Mouse (Mus musculus): Measurements from ENCODE around the gene Prss35. TPM values are rescaled to one million over a fixed set of nuclear protein-coding genes. Genes with fewer than 3 reads are reported as not detected.

Prss35 gene
- 14.3 and 16.4 TPM in 2 replicates for polyA plus RNA-seq (2015; fragmentation: Nextera tagmentation; extraction: Ambion mirVana)

DNA sequence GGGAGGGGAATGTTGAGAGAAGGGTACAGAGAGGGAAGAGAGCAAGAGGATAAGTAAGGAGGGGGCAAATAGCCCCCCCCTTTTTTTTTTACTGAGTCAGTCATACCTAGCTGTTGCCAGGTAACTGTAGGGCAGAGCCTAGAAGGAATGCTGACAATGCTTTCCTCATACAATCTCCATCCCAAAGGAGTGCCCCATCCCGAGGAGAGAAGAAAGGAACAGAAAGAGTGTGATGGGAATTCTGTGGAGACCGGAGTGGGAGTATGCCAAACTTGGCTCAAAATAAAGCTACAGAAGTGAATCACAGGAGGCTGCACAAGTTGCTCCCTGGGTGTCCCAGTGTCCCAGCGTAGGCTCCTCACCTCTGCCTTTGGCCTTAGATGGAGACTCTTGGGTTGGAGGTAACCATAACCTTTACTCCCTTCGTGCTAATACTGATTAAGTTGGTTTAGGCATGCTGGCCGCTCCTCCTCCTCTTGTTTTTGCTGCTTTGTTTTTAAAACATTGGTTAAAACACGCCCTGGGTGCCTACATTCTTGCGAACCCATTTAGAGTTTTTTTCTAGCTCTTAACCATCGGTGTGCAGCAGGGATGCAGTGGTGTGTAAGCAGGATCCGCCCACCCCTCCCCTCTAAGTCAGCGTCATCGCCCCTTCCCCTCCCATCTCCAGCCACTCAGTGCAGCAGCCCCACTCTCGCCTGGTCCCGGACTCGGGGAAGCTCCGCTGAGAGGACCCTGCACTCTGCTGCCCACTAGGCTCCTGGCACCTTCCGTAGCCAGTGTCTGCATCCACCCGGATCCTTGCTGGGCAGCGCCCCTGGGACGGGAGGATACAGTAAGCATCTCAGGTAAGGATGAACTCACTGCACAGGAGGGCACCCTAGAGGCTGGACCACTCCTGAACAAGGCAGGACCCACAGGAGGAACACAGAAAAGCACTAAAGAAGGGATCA is at the start of gene Prss35:
TSS of gene Prss35 (plus strand) at position 691 of the 953 bp plus-strand sequence.
- H3K9me3 ChIP-seq = no peaks in the 10 kb centered on the region
- peak within 1 kb of the TSS; percentile 37; the same call in 1 of the 2 replicates for H3K9ac ChIP-seq
- peak within 1 kb of the TSS; percentile 61 for H3K4me2 ChIP-seq (replicated peaks)
- H3K4me1 ChIP-seq (replicated peaks) = peaks cover 6% of the 10 kb centered on the region; the same call in 1 of the 2 replicates
- no peak within 1 kb of the TSS for H3K27ac ChIP-seq
- ATAC-seq = peak; percentile 69
- H3K36me3 ChIP-seq = no peaks in the 10 kb centered on the region
- 3% methylated on average over 19 of the region's 19 CpGs for WGBS
- H3K27me3 ChIP-seq (replicated peaks) = 0 out of 2 replicates have a peak, but pooled peaks cover 3% of the 10 kb centered on the region
- H3K4me3 ChIP-seq (replicated peaks) = peak within 1 kb of the TSS; percentile 28

DNA sequence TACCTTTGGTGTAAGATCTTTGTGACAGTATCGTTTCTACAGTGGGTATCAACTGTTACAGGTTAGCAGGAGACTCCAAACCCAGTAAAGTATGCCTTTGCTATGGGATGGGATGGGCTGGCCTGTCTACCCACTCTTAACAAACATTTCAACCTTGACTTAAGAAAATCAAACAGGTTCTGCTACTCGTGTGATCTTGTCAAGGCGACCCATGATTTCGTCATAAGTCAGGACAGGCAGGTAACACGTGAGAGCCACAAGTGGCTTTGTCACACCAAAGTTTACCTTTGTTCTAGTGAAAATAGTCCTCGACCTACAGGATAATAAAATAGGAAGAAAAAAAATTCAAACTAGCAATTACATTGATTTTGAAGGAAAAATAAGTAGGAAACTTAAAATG is 49.5 kb upstream of the Prss35 start:
- no peak for ATAC-seq
- Histone ChIP-seq H3K4me3 (replicated peaks) (no peak overlapping the region), H3K27ac (no peak overlapping the region), H3K27me3 (replicated peaks) (no peaks in the 10 kb centered on the region), H3K4me1 (replicated peaks) (no peaks in the 10 kb centered on the region; the same call in 1 of the 2 replicates), H3K9me3 (no peaks in the 10 kb centered on the region), H3K36me3 (no peaks in the 10 kb centered on the region), H3K4me2 (replicated peaks) (no peak overlapping the region), H3K9ac (no peak overlapping the region)
- 76% methylated on average over 6 of the region's 6 CpGs for WGBS

DNA sequence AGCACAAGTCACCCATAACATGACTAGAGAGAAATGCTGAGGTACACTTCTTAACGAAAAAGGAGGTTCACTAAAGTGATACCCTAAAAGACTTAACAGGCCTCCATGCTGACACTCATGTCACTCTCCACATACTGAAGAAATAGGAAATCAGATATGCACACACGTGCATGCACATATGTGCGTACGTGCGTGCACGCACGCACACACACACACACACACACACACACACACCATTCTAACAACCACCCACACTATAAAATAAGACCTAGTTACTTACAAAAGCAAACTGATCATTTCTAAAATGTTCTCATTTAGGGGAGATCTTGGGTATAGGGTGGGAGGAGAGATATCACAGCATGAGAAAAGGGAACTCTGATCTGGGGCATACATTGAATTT is 48.8 kb upstream of the Prss35 start:
- Histone ChIP-seq H3K4me3 (replicated peaks) (no peak overlapping the region), H3K9ac (no peak overlapping the region), H3K9me3 (no peaks in the 10 kb centered on the region)

DNA sequence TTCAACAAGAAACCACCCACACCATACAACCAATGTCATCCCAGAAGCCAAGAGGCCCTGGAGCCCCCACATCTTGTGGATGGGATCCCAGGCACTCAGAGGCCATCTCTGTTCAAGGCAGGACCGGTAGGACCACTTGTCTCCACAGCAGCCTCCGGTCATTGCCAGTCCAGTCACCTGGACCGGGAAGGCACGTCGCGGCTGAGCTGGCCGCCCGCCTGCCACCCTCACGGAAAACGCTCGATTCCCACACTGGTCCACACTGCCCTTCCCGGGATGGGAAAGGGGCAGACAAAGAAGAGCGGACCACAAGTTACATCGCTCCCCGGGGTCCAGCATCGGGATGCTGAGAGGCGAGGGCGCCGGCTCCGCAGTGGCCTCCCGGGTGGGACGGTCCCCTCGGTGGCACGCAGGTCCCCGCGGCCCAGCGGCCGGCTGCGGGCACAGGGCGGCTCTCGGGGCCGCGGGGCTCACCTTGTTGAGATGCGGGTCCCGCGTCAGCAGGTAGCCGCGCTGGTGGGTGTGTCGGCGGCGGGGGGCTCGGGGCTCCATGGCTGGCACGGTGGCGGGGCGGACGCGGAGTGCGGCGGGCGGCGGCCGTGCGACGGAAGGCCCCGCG is 48.1 kb upstream of the Prss35 start:
- Histone ChIP-seq H3K9me3 (no peaks in the 10 kb centered on the region), H3K9ac (peak overlapping the region; percentile 74), H3K4me1 (replicated peaks) (no peaks in the 10 kb centered on the region; the same call in 1 of the 2 replicates), H3K4me2 (replicated peaks) (peak overlapping the region; percentile 98), H3K27me3 (replicated peaks) (no peaks in the 10 kb centered on the region), H3K36me3 (no peaks in the 10 kb centered on the region), H3K4me3 (replicated peaks) (peak overlapping the region; percentile 74), H3K27ac (0 out of 2 replicates have a peak overlapping the region, but pooled peaks have one; percentile 17)
- WGBS = 1% methylated on average over 34 of the region's 56 CpGs
- ATAC-seq = peak; percentile 60

More for the DNA sequence above, 48.8 kb upstream of the Prss35 start:
- Histone ChIP-seq H3K27me3 (replicated peaks) (no peaks in the 10 kb centered on the region), H3K36me3 (no peaks in the 10 kb centered on the region), H3K4me1 (replicated peaks) (no peaks in the 10 kb centered on the region; the same call in 1 of the 2 replicates), H3K4me2 (replicated peaks) (0 out of 2 replicates have a peak overlapping the region, but pooled peaks have one; percentile 98), H3K27ac (no peak overlapping the region)
- no peak for ATAC-seq
- 96% methylated on average over 7 of the region's 7 CpGs for WGBS

DNA sequence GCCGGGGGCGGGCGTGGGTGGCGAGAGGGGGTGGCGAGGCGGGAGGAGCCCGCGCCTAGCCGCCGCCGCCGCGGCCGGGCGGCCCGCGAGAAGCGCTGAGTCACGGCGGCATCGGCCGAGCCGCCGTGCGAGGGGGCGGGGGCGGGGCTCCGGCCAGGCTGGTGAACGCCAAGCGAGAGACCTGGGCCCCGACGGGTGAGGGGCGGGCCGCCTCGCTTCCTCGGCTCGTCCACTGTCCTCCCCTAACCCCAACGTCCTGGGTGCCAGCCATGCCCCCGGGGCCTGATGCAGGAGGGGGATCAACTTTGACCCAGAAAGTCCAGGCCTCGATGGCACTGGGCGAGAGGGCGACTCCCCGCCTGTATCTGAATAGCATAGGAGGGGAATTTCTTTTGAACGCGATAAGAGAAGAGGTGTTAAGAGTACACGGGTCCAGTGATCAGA is 47.6 kb upstream of the Prss35 start, which contains the start of gene Me1:
TSS of gene Me1 (minus strand) at position 136 of the 444 bp plus-strand sequence.
- H3K4me1 ChIP-seq (replicated peaks) = no peaks in the 10 kb centered on the region; the same call in 1 of the 2 replicates
- H3K9ac ChIP-seq = peak within 1 kb of the TSS; percentile 74
- peak; percentile 88 for ATAC-seq
- no peaks in the 10 kb centered on the region for H3K27me3 ChIP-seq (replicated peaks)
- WGBS = 1% methylated on average over 39 of the region's 46 CpGs
- H3K27ac ChIP-seq = 0 out of 2 replicates have a peak within 1 kb of the TSS, but pooled peaks have one; percentile 17
- H3K4me2 ChIP-seq (replicated peaks) = peak within 1 kb of the TSS; percentile 98
- peak within 1 kb of the TSS; percentile 74 for H3K4me3 ChIP-seq (replicated peaks)
- H3K9me3 ChIP-seq = no peaks in the 10 kb centered on the region
- no peaks in the 10 kb centered on the region for H3K36me3 ChIP-seq

DNA sequence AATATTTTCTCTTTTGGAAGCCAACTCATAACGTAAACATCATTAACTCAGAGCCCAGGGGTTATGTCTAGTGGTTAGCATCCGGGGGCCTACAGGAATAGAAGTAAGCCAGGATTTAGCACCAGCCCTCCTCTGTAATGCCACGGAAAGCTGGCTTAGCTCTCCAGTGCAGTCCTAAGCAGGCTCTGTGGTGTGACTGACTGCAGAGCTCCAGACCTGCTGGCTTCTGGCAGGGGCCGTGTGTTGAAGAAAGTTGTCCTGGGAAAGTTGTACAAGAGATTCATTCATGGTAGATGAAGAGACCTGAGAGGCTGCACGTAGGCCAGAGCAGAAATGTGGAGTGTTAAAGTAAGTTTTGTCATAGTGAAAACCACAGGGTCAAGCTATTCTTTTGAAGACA is 42.2 kb upstream of the Prss35 start:
- 0 out of 2 replicates have a peak, but pooled peaks have one; percentile 24 for ATAC-seq
- H3K4me3 ChIP-seq (replicated peaks) = no peak overlapping the region
- H3K36me3 ChIP-seq = no peaks in the 10 kb centered on the region
- 24% methylated on average over 5 of the region's 5 CpGs for WGBS
- H3K27me3 ChIP-seq (replicated peaks) = no peaks in the 10 kb centered on the region
- peaks cover 4% of the 10 kb centered on the region; the same call in 1 of the 2 replicates for H3K4me1 ChIP-seq (replicated peaks)
- H3K27ac ChIP-seq = peak overlapping the region; percentile 54; the same call in 1 of the 2 replicates
- no peak overlapping the region for H3K4me2 ChIP-seq (replicated peaks)
- H3K9me3 ChIP-seq = no peaks in the 10 kb centered on the region
- H3K9ac ChIP-seq = no peak overlapping the region

DNA sequence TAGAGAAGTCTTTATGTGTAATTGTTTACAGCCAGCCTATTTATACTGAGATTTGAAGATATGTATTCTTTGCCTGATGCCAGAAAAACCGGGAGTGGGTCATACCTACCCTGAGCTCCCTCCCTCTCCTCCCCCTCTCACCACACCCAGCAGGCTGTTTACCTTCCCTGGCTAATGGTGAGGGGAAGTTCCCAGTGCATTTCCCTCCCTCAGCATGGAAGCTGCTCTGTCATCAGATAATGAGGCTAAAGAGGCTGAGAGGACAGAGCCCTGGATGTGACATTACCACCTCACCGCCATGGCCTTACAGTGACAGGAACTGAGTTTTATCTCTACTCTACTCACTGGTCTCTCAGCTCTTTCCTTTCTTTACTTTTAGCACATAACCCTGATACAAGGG is 41.6 kb upstream of the Prss35 start:
- H3K36me3 ChIP-seq = no peaks in the 10 kb centered on the region
- WGBS = 18% methylated on average over 2 of the region's 2 CpGs
- no peaks in the 10 kb centered on the region for H3K9me3 ChIP-seq
- H3K4me2 ChIP-seq (replicated peaks) = no peak overlapping the region
- H3K9ac ChIP-seq = no peak overlapping the region
- peak; percentile 69 for ATAC-seq
- peaks cover 4% of the 10 kb centered on the region; the same call in 1 of the 2 replicates for H3K4me1 ChIP-seq (replicated peaks)
- no peaks in the 10 kb centered on the region for H3K27me3 ChIP-seq (replicated peaks)
- H3K4me3 ChIP-seq (replicated peaks) = no peak overlapping the region
- H3K27ac ChIP-seq = no peak overlapping the region

DNA sequence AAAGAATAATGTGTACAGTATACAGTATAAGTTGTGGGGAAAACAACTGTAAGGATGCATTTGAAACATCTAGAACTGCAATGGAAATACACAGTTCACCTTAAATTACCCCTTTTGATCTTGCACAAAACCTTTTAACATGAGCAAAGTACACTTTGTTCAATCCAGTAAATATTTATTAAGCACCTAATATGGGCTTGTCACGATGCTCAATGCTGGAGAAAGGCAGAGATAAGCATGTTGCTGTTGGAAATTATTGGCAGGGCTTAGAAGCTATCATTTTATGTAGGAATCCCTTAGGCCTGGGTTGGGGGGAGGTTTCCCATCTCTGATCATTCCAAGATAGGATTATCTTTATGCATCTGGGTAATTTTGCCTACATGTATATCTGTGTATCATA is 36.0 kb upstream of the Prss35 start:
- no peak overlapping the region for H3K9ac ChIP-seq
- no peak overlapping the region for H3K27ac ChIP-seq
- no peak overlapping the region for H3K4me2 ChIP-seq (replicated peaks)
- 53% methylated on average over 1 of the region's 1 CpGs for WGBS
- ATAC-seq = no peak
- H3K36me3 ChIP-seq = no peaks in the 10 kb centered on the region
- H3K9me3 ChIP-seq = no peaks in the 10 kb centered on the region
- H3K4me3 ChIP-seq (replicated peaks) = no peak overlapping the region
- no peaks in the 10 kb centered on the region for H3K4me1 ChIP-seq (replicated peaks)
- no peaks in the 10 kb centered on the region for H3K27me3 ChIP-seq (replicated peaks)

DNA sequence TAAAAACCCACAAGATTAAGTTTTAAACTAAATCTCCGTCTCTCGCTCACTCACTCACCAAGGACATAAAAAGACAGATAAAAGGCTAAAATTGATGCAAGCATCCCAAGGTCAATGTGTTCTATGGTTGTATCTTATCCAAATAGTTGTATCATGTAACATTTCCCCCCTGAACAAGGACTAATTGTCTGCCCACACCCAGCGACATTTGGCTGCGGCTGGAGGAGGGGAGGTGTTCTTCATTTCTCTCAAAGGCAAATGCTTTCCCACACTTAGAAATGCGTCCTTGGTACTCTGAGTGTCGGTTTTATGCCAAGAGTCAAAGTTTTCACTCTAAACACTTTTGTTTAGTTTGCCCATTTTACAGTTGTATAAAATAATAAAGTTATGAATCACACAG is 34.5 kb upstream of the Prss35 start:
- Histone ChIP-seq H3K27me3 (replicated peaks) (no peaks in the 10 kb centered on the region), H3K4me3 (replicated peaks) (no peak overlapping the region), H3K36me3 (no peaks in the 10 kb centered on the region), H3K4me1 (replicated peaks) (no peaks in the 10 kb centered on the region), H3K9me3 (no peaks in the 10 kb centered on the region), H3K4me2 (replicated peaks) (no peak overlapping the region), H3K27ac (no peak overlapping the region), H3K9ac (no peak overlapping the region)
- WGBS = 55% methylated on average over 6 of the region's 6 CpGs
- ATAC-seq = no peak

DNA sequence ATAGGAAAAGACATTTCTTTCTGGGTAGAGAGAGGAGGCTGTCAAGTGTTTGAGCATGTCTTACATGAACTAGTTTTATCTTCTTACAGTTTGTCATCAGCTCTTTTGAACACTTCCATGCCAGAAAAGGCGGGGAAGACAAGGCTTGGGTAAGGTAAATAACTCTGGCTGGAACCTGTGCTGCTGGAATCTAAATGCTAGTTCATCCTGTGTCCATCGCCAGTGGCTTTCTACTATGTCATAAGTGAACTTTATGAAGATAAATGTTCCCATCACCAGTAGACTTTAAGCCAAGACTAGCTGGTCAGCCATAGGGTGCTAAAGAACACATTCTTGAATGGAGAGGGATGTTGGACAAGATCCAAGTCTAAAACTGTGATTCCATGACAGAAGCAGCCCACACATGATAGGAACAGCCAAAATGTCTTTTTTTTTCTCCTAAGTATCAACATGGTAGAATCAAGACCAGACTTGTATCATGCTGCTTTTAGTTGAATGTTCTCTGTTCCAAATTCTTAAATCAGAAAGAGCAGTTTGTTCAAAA is 33.3 kb upstream of the Prss35 start:
- no peak overlapping the region for H3K27ac ChIP-seq
- WGBS = 81% methylated on average over 2 of the region's 2 CpGs
- H3K9ac ChIP-seq = no peak overlapping the region
- no peaks in the 10 kb centered on the region for H3K4me1 ChIP-seq (replicated peaks)
- no peak for ATAC-seq
- H3K4me2 ChIP-seq (replicated peaks) = no peak overlapping the region
- no peaks in the 10 kb centered on the region for H3K27me3 ChIP-seq (replicated peaks)
- H3K9me3 ChIP-seq = no peaks in the 10 kb centered on the region
- H3K36me3 ChIP-seq = no peaks in the 10 kb centered on the region
- no peak overlapping the region for H3K4me3 ChIP-seq (replicated peaks)

DNA sequence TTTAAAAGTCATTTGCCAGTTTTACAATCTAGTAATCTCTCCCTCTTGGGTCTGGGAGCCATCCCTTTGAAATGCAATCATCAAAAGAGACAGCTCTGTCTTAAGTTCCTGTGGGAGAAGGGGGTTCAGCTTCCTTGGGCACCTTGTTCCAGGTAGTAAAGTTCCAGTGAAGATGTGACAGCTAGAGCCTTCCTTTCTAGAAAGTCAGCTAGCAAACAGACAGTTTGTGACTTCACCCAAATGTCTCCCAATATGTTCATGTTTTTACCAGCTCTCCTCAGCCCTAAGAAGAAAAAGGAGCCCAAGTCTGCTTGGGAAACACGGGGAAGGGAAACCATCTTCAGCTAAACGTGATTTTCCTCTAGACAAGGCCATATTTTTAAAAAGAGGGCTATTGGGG is 30.8 kb upstream of the Prss35 start:
- Histone ChIP-seq H3K9me3 (no peaks in the 10 kb centered on the region), H3K4me1 (replicated peaks) (no peaks in the 10 kb centered on the region), H3K4me3 (replicated peaks) (no peak overlapping the region), H3K27me3 (replicated peaks) (no peaks in the 10 kb centered on the region), H3K4me2 (replicated peaks) (no peak overlapping the region), H3K36me3 (no peaks in the 10 kb centered on the region), H3K27ac (no peak overlapping the region), H3K9ac (no peak overlapping the region)
- WGBS = 72% methylated on average over 2 of the region's 2 CpGs
- no peak for ATAC-seq

DNA sequence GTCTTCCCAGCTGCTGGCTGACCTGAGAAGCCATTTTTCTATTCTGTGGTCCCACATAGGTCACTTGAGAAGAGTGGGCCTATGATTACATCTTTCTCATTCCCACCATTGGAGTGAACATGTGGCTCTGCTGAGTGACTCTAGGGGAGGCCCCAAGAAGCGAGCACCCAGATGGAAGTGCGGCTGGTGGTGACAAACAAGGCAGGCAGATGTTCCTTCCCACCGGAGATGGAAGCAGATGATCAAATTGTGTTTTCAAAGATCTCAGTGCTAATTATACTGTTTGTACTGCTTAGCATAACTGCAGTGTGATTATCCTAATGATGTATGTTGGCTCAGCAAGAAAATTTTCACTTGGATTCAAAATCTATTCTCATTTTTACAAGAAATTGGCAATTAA is 29.4 kb upstream of the Prss35 start:
- Histone ChIP-seq H3K27ac (no peak overlapping the region), H3K36me3 (no peaks in the 10 kb centered on the region), H3K9ac (no peak overlapping the region), H3K4me2 (replicated peaks) (no peak overlapping the region), H3K9me3 (no peaks in the 10 kb centered on the region), H3K27me3 (replicated peaks) (no peaks in the 10 kb centered on the region), H3K4me3 (replicated peaks) (no peak overlapping the region), H3K4me1 (replicated peaks) (no peaks in the 10 kb centered on the region)
- no peak for ATAC-seq
- WGBS = 90% methylated on average over 3 of the region's 3 CpGs

All from intestine, embryonic 15.5 days (tissue).